Mouse (Mus musculus): ENCODE measurements around the gene Kremen2. TPM values are rescaled to one million over a fixed set of nuclear protein-coding genes. Genes with fewer than 3 reads are reported as not detected.

Gene Kremen2
- total RNA-seq, 4 experiments from 2014 or later = 0.26 TPM; not detected in 3

GRCm38 (mm10) chr17:23737493-23738445 is 7.9 kb downstream of the Kremen2 start:
- no peak for DNase-seq (ENCODE audit: low spot score)

GRCm38 (mm10) chr17:23734341-23734740 is 11.3 kb downstream of the Kremen2 start:
- no peak for DNase-seq (ENCODE audit: low spot score)

DNA sequence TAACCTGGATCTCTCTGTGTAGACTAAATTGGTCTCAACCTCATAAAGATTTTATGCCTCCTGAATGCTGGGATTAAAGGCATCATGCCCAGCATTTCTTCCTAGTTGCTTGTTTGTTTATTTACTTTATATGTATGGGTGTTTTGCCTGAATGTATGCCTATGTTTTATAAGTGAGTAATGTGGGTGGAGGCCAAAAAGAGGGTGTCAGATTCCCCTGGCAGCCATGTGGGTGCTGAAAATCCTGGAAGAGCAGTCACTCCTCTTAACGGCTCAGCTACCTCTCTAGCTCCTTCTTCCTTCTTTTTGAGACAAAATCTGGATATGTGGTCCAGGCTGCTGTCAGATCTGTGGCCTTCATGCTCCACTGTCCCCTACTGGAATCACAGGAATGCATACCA is 15.2 kb downstream of the Kremen2 start:
- no peak for DNase-seq (ENCODE audit: low spot score)

- peak; percentile 73 for DNase-seq (ENCODE audit: low spot score)
Measured at GRCm38 (mm10) chr17:23726758-23727142, 18.9 kb downstream of the Kremen2 start.

- peak; percentile 94 for DNase-seq (ENCODE audit: low spot score)
Measured at GRCm38 (mm10) chr17:23725999-23726757, 19.5 kb downstream of the Kremen2 start, which contains the start of gene Pkmyt1. TSS of gene Pkmyt1 (plus strand) at chr17:23726336.

DNA sequence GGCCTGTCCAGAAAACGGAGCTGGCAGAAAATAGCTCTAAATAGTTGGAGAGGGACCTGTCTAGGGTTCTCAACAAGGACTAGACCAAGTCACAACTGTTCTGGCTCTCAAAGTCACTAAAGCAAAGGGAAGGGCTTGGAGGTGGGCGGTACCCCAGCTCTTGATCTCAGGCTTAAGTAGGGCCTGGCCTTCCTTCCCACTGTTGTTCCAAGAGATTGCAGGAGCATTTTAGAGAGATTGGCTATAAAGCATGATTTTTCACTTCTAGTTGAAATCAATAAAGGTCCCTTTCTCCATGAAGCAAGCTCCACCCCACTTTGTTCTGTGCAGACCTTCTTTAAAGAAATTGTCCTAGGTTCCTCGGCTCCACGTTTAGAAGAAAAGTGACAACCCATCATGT is 20.2 kb downstream of the Kremen2 start:
- DNase-seq (ENCODE audit: low spot score) = no peak

- no peak for DNase-seq (ENCODE audit: low spot score)
Measured at GRCm38 (mm10) chr17:23722376-23723125, 23.1 kb downstream of the Kremen2 start, which contains the start of gene 1520401A03Rik. TSS of gene 1520401A03Rik (minus strand) at chr17:23722783.

DNA sequence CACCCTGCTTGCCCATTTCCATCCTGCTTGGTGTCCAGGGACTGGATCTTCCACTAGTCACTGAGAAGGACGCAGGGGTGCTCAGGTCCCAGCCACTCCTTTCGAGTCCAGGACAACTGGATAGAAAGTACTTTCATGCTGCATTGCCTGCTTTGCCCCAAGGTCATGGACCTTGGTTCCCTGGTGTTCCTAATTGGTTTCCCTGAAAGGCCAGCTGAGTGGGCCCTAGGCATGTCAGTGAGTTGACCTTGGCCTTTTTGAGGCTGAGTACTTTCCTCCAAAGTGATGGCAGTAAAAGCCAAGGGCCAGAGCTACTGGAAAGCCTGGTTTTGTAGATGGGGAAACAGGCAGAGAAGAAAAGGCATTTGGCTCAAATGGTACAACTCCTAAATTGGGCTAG is 23.7 kb downstream of the Kremen2 start:
- DNase-seq (ENCODE audit: low spot score) = no peak

DNA sequence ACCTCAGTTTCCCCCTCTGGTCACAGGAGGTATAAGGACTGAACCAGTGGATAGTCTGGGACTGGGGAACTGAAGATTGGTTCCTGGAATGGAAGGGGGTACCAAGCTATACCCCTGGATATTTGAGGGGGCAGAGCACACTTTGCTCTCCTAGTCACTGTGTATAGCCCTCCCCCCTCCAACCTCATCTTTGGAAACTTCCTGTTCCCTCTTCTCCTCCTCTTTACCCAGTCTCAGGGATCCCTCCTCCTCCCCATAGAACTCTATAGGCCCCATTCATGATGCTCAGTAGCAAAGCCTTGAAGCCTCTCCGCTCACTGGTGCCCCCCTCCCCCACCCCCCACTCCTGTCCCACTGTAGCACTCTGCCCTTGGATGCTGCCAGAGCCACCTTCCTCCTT is 26.2 kb downstream of the Kremen2 start:
- no peak for DNase-seq (ENCODE audit: low spot score)

GRCm38 (mm10) chr17:23717003-23717402 is 28.6 kb downstream of the Kremen2 start:
- no peak for DNase-seq (ENCODE audit: low spot score)

- DNase-seq (ENCODE audit: low spot score) = peak; percentile 56
Measured at GRCm38 (mm10) chr17:23706212-23706611, 39.4 kb downstream of the Kremen2 start.

- DNase-seq (ENCODE audit: low spot score) = no peak
Measured at GRCm38 (mm10) chr17:23705525-23706104, 40.0 kb downstream of the Kremen2 start.

- DNase-seq (ENCODE audit: low spot score) = no peak
Measured at GRCm38 (mm10) chr17:23704741-23705140, 40.9 kb downstream of the Kremen2 start.

GRCm38 (mm10) chr17:23703301-23703700 is 42.3 kb downstream of the Kremen2 start:
- DNase-seq (ENCODE audit: low spot score) = no peak

DNA sequence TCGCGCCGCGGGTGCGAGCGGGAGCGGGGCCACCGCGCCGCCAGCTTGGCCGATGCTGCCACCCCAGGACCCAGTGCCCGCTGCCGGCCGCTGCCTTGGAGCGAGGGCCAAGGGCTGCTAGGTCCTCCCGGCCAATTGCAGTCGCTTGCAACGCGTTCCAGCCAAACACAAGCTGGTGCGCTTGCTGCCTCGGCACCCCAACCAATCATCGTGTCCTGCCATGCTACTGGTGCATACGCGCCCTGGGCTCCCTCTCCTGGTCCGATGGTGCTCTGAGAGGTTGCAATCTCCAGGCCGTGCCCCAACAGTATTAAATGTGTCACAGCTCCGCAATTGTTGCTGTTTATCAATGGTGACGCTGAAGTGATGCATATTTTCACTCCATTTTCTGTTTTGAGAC is 45.6 kb downstream of the Kremen2 start:
- DNase-seq (ENCODE audit: low spot score) = peak; percentile 85

- DNase-seq (ENCODE audit: low spot score) = peak; percentile 40
Measured at GRCm38 (mm10) chr17:23699131-23700077, 46.2 kb downstream of the Kremen2 start.

- DNase-seq (ENCODE audit: low spot score) = no peak
Measured at GRCm38 (mm10) chr17:23695801-23696200, 49.8 kb downstream of the Kremen2 start.

- no peak for DNase-seq (ENCODE audit: low spot score)
Measured at GRCm38 (mm10) chr17:23694491-23694890, 51.1 kb downstream of the Kremen2 start.
